Mouse (Mus musculus): ENCODE results near the gene Lmo4.

Lmo4 gene

DNA sequence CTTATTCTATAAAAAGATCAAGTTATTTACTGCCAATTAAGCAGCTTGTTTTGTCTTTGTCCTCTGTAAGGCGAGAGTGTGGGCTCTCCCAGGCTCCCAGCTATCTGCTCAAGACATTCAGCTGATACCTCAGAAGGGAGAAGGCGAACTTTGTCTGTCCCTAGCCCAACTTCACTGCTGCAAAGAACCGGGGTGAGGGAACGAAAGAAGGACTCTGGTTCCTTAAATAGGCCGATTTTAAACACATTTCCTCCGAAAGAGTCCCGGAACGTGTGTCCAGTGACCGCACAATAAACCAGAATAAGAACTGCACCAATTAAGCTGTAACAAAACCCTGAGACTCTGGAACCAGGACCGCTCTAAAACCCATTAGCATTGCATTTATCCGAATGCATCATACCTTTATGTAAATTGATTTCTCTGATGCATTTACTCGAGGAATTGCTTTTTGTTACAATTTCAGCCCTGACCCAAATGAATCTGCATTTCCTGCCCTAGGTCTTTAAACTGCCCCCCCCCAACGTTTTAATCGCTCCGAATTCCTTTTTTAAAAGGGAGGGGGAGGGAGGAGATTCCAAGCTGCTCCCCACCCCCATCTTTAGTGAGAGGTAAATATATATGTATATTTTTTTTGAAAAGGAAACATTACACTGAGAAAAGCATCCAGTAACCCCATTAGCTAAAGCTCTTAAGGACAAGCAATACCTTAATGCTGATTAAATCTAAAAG lies 1.6 kb downstream of the Lmo4 start:
- DNase-seq (ENCODE audit: low spot score) = no peak

DNA sequence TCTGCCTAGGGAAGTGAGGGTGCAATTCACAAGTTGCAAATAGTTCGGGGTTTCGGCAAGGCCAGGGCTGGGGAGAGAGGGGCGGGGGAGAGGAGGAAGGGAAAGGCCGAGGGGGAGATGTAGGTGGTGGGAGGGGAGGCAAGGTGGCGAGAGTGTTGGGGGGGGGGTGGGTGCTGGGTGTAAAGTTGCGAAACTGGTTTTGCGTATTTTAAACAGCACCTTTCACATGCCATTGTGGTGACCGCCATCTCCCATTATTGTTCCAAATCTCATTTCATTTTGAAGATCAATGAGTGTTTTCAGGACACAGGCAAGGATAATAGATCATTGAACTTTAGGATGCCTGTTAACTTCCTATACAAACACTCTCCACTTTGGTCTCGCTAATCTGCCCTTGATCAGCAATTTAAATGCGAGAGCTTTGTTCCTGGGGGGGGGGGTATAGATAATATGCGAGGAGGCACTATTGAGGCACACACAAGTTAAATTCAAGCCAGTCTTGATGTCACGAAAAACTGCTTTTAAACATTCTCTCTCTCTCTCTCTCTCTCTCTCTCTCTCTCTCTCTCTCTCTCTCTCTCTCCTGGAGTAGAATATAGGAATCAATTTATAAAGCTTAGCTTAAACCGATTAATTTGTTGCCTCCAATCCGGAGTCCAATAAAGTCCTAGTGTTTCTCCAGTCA lies 2.3 kb downstream of the Lmo4 start:
- no peak for DNase-seq (ENCODE audit: low spot score)

DNA sequence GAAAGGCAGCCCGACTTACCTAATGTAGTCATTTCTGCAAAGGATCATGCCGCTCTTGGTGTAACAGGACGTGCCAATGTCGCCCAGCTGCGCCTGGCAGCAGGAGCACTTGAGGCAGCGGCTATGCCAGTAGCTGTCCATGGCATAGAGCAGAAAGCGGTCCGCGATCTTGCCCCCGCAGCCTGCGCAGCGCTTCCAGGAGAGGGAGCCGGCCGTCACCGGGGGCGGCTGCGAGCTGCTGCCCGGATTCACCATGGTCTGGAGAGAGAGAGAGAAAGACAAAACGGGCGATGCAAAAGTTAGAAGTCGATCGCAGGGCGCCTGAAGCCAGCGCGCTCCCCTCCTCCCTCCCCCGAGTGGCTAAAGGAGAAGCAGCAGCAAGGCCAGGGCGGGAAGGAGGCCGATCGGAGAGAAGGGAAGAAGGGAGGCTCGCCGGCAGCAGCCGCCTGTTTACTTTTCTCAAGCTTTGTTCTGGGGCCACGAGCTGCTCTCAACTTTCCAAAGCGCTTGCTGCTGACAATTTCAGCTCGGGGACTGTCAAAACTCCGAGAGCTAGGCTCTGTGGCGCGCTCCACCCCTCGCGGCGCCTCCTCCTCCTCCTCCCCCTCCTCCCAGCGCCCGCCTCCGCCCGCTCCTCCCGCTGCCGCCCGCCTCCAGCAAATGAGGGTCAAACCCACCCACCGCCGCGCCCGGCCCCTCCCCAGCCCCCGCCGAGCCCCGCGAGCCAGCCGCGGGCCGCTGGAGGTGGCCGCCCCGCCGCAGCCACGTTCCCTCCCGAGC lies 3.0 kb downstream of the Lmo4 start:
- DNase-seq (ENCODE audit: low spot score) = no peak

DNA sequence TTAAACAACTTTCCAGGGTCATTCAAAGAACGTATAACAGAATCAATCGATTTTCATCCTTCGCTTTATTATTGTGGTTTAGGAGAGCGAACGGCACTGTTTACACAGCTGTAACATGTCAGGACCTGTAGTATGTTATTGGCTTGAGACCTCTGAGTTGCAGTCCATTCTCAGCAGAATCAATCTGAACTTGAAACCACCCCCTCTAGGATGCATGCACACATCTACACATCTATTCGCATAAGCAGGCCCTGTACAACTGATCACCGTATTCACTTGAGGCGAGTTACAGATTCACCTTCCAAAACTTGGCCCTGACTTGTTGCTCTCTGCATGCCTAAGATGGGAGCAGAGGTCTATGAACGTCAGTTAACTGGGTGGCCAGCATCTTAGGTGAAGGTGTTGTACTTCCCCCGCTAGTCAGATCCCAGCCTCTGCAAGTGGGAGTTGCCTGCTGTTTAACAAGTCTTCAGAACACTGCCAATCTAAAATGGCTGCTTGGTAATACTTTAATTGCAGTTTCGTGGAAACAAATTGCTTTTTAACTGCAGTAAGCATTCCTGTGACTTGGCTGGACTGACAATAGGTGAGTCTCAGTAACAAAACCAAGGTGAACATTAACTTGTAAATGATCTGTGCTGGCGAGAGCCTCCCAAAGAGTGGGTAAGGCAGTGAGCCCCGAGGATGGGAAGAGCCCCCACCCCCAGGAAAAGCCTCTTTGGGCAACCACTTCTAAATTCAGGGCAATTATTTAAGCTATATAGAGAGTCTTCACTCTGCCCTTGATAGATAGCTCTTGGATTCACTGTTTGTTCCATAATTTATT lies 19.5 kb downstream of the Lmo4 start:
- DNase-seq (ENCODE audit: low spot score) = no peak

DNA sequence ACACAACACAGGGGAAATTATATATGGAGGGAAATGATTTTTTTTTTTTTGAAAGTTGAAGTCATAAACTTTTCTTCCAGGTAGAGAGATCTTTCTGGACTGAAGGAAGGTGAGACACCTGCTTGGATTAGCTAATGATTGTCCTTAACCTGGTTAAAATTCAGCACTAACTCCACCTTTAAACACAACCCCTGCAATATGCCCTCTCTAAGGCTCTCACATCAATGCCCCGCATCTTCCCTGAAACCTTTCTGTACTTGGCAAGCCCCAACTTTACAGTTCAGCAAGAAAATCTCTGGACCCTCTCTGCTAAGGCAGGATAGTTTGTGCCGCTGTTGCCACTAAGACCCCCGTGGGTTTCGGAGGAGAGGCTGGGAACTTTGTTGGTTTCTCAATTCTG lies 20.1 kb downstream of the Lmo4 start:
- no peak for DNase-seq (ENCODE audit: low spot score)

DNA sequence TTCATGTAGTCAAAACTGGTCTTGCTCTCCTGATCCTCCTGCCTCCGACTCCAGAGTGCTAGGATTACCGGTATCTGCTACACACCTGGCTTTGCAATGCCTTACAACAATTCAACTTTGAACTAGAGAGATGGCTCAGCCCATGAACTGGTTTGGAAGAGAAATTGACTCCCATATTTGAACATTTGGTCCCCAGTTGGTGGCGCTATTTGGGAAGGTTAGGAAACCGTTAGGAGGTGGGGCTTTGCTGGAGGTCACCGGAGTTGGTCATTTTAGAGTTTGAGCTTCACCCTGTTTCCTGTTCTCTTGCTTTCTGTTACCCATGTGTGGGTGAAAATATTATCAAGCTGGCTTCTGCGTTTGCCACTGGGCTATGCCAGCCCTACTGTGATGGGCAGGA lies 22.8 kb downstream of the Lmo4 start:
- no peak for DNase-seq (ENCODE audit: low spot score)

DNA sequence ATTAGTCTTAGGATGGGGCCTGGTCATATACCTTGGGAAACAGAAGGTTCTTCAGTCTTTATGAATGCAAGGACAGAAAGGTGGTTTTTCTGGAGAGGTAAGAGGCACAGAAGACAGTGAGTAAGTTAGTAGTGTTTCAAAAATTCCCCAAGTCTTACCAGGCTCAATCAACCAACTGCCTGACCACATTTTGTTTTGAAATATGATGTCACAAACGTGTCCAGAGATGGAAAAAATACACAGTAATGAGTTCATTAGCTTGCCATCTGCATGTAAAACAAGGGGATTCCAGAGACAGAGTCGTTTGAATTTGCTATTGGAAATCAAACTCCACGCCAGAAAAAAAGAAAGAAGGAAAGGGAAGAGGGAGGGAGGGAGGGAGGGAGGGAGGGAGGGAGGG lies 26.1 kb downstream of the Lmo4 start:
- no peak for DNase-seq (ENCODE audit: low spot score)

DNA sequence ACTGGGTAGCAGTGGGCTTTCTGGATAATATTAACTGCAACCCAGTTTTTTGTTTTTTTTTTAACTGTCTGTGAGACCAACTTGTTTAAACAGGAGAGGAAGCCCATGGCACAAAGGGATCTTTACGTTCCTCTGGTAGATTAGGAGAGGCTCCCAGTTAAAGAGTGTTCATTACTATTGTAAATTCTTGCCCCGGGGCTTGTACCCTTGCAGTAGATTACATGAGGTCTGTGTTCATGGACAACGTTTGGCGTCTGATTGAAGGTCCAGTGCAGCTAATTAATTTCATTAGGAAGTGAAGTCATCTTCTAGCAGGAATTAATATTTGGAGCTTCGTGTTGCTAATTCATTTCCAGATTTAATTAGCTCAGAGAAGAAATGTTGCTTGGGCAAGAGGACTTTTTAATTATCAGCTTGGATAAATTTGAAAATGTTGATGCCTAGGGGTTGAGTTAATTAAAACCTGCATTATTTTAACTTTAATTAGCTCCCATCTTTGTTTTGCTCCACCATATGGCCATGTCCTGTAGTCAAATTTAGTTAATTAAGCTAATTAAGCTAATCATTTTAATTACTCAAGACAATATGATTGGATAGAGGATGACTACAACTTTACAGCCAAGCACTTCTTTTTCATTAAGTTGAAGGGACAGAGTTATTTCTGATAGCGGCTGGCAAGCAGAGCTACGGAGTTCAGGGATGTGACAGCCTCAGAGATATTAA lies 31.0 kb downstream of the Lmo4 start:
- no peak for DNase-seq (ENCODE audit: low spot score)

DNA sequence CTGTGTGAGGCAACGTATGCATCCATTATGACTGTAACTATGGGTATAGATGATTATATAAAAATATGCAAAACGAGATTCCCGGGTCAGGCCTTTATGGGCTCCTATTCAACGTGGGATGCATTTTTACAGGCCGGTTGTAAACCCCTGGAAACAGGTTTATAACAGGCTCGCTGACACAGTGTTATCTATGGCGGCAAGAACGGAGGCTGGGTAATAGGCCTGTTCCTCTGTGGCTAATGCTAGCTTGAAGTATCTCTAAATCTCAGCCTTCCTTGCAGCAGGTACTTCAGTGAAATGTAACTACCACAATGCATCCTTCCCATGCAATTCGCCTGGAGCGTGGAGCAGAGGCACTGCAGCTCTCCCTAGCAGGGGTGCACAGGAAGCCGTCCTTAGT lies 31.9 kb downstream of the Lmo4 start:
- DNase-seq (ENCODE audit: low spot score) = no peak

DNA sequence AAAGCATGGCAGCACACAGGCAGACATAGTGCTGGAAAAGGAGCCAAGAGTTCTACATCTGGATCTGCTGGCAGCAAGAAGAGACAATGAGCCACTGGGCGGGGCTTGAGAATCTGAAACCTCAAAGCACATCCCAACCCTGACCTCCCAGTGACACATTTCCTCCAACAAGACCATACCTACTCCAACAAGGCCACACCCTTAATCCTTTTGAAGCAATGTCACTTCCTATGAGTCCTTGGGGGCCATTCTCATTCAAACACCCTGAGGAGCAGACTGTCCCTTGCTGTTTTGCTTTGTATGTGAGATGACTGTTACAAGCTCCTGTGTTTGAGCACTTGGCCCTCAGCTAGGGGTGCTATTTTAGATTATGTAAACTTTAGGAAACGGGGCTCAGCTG lies 33.3 kb downstream of the Lmo4 start:
- no peak for DNase-seq (ENCODE audit: low spot score)

DNA sequence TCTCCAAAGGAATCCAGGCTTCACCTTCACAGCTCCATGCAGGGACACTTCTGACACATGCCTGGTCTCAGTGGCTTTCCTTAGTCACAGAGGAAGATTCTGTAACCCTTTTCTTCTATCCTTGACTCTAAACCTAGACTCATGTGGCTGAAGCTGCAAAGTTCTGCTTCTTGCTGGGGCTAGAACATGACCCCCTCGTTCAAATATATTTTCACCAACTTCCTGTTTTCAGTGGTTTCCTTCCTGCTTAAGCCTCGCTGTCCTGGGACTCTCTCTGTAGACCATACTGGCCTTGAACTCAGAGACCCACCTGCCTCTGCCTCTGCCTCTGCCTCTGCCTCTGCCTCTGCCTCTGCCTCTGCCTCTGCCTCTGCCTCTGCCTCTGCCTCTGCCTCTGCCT lies 34.5 kb downstream of the Lmo4 start:
- no peak for DNase-seq (ENCODE audit: low spot score)

DNA sequence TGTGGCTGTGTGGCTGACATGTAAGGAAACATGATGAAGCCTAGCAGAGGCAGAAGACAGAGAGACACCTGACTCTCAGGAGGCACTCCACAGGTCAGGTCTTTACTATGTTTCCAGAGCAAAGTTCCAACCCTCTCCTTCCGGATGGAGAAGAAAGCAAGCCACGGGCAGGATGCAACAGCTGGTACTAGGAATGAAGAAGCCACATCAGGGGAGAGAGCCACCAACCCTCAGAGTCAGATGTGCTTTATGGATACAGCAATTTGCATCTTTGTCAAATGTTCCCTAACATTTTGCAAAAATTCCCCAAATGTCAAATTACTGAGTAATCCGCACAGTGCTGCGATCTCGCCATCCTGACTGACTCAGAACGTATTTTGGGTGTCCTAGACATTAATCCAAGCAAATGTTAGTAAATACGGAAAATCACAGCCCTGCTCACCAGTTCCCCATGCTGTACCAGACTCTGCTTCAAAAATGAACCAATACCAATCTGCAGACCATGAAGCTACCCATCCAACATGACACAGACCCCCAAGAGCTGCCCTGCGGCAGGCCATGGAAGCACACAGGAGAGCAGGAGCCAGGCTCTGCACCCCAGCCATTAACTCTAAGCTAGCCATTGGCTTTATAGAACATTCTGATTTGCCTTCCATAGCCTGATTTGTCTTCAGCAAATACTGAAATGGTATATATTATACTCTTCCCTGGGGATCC lies 38.4 kb downstream of the Lmo4 start:
- DNase-seq (ENCODE audit: low spot score) = no peak

DNA sequence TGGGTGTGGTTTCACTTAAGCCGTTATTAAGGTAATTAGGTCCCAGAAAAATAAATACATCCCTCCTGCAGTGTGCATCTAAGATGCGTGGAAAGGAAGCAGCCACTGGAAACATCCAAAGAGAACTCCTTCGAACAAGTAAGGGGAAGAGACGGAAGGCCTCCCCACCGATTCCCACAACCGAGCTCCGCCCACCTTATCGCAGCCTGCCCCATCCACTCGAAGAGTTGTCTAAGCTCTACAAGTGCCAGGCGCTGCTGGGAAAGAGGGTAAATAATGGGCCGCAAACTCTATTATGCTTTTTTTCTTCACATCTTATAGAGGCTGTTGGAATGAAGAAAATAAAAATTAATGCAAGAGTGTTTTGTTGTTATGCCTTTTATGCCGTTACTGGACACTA lies 39.6 kb downstream of the Lmo4 start:
- DNase-seq (ENCODE audit: low spot score) = no peak

DNA sequence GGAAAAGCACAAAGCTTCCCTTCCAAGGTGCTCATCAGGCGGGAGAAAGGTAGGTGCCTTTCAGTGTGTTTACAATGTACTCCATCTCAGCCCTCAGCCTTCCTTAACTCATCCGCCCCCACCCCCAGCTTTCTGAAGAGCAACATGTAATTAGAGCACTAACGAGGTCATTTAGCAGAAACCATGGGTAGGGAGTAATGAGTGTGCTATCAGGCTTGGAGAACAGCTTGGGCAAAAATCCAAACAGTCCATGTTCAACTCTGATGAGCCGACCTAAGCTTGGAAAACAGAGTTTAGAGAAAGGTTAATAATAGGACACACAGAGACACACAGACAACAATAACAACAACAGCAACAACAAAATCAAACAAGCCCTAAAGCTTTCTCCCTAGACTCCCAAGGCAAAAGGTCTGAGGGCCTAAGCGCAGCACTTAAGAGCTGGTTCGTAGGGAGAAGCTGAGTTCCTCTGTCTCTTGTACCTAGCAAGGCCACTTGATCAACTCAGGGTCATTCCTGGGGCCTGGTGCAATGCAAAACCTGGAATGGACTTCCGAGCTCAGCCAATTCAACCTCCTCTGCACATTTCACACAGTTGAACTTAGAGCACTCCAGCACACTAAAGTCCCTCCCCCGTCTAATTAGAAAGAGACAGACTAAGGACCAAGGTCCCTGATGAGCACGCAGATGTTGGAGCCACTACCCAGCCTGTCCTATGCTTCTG lies 40.2 kb downstream of the Lmo4 start:
- DNase-seq (ENCODE audit: low spot score) = no peak

DNA sequence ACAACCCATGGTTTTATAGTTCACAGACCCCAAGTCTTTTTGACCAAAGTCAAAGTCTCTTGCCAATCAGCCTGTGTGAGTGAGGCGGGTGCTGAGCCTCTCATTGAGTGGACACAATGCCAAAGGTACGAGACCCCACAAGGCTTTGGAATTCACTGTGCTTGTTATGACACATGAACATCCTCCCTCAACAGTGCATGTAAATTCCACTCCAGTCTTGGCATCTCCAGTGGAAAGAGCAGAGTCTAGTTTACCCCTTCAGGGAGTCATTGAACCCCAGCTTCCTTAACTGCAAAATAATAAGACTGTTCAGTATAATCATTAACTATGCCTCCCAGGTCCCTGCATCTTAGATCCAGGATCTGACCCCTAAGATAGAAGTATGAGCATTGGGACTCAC lies 41.3 kb downstream of the Lmo4 start:
- no peak for DNase-seq (ENCODE audit: low spot score)

DNA sequence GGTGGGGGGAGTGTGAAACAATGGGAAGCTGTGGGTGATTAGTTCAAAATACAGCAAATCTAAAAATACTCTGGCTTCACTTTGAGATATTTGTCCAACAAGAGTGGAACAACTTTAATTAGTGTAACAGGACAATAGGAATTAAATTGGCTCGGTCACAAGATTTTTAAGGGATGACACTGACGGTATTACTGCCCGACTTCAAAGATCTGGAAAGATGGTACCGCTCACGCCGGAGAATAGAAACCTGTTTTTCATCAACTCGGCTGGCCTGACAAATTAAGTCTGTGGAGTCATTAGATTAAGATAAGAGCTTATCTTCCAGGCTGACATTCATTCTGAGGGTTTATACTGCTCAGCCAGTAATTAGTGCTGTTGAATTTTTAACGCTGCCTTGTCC lies 42.9 kb downstream of the Lmo4 start:
- no peak for DNase-seq (ENCODE audit: low spot score)

DNA sequence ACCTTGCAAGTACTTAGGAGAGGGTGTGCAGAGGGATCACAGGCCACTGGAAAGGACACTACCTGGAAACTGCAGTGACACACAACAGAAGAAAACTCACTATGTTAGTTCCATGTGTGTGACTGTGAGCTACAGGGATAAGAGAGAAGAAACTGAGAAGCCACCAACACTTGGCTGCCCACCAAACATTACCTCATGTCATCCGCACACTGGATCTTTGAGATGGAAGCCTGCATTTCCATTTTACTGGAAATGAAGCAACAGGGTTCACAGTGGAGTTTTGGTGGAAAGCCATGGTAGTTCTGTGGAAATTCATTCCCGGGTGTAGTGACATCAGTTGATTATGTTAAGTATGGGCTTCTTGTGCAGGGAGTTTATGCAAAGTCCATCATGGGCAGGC lies 43.8 kb downstream of the Lmo4 start:
- DNase-seq (ENCODE audit: low spot score) = no peak

DNA sequence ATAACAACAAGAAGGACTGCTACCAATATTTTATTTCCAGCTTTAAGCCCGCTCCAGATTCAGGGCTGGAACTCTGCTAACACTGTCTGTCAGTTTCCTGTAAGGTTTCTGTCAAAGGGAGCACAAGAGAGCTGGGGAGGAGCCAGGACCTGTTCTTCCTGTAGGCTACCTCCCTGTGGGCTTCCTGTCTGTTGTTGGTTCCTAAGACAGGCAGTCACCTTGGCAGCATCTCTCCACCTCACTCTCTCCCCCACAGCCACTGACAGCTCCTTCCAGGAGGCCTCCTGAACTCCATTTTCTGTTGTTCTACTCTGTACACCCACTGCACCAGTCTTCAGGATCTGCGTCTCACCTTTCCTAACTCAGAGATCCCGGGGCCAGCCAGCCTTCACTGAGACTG lies 49.3 kb downstream of the Lmo4 start:
- DNase-seq (ENCODE audit: low spot score) = no peak

DNA sequence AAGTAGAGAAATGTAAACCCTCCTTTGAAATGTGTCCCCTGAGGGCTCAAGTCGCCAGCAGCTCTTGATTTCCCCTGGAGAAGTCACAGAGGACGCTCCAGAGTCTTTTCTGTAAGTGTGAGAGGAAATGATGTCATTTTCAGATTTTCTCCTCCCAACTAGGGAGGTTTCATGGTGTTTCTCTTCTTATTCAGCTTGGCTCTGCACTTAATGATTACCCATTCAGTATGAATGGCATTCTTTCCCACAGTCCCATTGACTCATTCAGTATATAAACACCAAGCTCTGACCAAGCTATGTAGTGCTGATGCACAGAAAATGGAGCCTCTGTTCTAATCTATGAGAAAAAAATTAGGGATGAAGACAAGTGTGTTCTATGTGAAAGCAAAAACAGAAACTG lies 51.6 kb downstream of the Lmo4 start:
- DNase-seq (ENCODE audit: low spot score) = no peak

DNA sequence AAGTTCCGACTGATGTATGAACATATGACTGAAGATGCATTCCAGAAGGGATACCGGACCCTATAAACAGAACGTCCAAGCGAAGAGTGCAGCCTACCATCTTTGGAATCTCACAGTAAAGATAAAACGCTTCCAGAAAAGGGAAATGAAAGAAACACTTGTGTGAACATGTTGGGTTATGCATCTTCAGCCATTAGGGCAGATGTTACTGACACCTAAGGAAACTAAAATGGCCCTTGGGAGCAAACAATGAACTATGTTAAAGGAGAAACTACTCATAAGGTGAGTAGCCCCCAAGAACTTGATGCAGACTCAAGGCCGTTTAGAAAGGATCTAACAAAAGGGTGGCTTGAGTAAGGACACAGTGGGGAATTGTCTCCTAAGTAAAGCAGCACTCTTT lies 54.0 kb downstream of the Lmo4 start:
- no peak for DNase-seq (ENCODE audit: low spot score)
